Mouse (Mus musculus) heart, embryonic 10.5 days (tissue): ENCODE results near the gene Gata2. TPM values are rescaled to one million over a fixed set of nuclear protein-coding genes. Genes with fewer than 3 reads are reported as not detected.

ENCODE experiments used
- DNase-seq: peaks from one replicate; pipeline ENCODE4 v3.0.0-alpha.2; 2017; ENCODE audit warnings: low spot score
- H3K27ac ChIP-seq: fragments of 300-500 bp; sonication (generic); 2 replicates; pipeline ENCODE4 v1.5.1; 2016; ENCODE audit warnings: mild to moderate bottlenecking
- H3K27me3 ChIP-seq: fragments of 300-500 bp; sonication (generic); 2 replicates; pipeline ENCODE4 v1.6.1; 2016; ENCODE audit warnings: mild to moderate bottlenecking; ENCODE audit not compliant: poor library complexity, insufficient read depth, severe bottlenecking
- H3K36me3 ChIP-seq: fragments of 300-500 bp; sonication (generic); 2 replicates; pipeline ENCODE4 v1.6.1; 2016; ENCODE audit warnings: mild to moderate bottlenecking, moderate library complexity
- H3K4me1 ChIP-seq: fragments of 300-500 bp; sonication (generic); 2 replicates; pipeline ENCODE4 v1.6.1; 2016; ENCODE audit warnings: mild to moderate bottlenecking
- H3K4me3 ChIP-seq: fragments of 300-500 bp; sonication (generic); 2 replicates; pipeline ENCODE4 v1.5.1; 2016; ENCODE audit warnings: mild to moderate bottlenecking, moderate library complexity
- H3K9me3 ChIP-seq: fragments of 300-500 bp; sonication (generic); 2 replicates; pipeline ENCODE4 v1.6.1; 2016; ENCODE audit warnings: mild to moderate bottlenecking, moderate library complexity
- WGBS: fragments of 180-500 bp; shearing (Covaris S2); methylation state at CpG from one replicate; pipeline ENCODE4 v1.1.7; 2016; 5-methylcytosine and 5-hydroxymethylcytosine counted together
- polyA plus RNA-seq: library from polyadenylated mRNA; unstranded; fragments of >200 nt; fragmentation: Nextera tagmentation; extraction: Ambion mirVana; gene quantifications from 2 replicates; pipeline ENCODE4 v1.2.1, GENCODE M21; 2016

Gata2 gene
- polyA plus RNA-seq, 1 experiment from 2014 or later, result 24.8 TPM

DNA sequence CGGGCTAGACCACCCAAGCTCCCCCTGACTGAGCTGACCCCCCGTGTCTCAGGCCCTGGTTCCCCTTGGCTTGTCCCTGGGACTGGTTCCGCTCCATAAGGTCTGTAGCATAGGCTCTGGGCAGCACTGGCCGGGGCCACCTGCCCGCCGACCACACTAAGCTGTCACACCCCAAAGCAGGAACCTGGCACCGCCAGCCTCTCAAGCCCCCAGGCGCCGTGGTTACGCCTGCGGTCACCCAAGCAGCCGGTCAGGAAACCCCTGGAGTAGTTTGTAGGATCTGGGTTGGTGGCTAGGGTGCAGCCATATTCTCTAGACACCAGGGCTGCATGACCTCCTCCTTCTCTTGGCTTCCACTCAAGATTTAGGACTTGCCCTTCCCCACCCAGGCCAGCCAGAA, 35.5 kb downstream of the Gata2 start:
- Histone ChIP-seq H3K4me1 (peaks cover 14% of the 10 kb centered on the region), H3K4me3 (no peak overlapping the region), H3K27me3 (peaks cover 96% of the 10 kb centered on the region), H3K27ac (no peak overlapping the region), H3K36me3 (no peaks in the 10 kb centered on the region), H3K9me3 (no peaks in the 10 kb centered on the region)
- WGBS, result 79% methylated on average over 12 of the region's 12 CpGs
- no peak for DNase-seq

DNA sequence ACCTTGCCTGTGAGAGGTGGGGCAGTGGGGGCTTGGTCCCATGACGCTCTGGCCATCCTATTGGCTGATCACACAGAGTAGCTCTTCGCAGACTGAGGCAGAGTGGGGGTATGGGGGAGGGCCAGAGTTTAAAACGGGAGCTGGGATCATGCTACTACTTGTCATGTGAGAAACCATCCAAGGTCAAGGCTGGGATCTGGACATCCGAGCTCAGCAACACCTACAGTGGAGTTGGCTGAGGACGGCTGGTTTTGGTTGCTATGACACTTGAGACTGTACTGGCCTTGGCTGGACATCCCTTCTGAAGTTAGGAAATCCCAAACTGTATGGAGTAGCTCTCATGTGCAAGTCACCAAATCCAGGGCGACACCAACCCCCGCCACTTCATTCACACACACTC, 38.1 kb downstream of the Gata2 start:
- Histone ChIP-seq H3K36me3 (no peaks in the 10 kb centered on the region), H3K4me1 (peaks cover 22% of the 10 kb centered on the region), H3K27me3 (peaks cover 97% of the 10 kb centered on the region), H3K9me3 (no peaks in the 10 kb centered on the region), H3K4me3 (no peak overlapping the region), H3K27ac (no peak overlapping the region)
- no peak for DNase-seq
- WGBS, result 62% methylated on average over 7 of the region's 7 CpGs

GRCm38 (mm10) chr6:88232221-88232620, 38.5 kb downstream of the Gata2 start:
- H3K27ac ChIP-seq, result no peak overlapping the region
- H3K9me3 ChIP-seq, result no peaks in the 10 kb centered on the region
- H3K4me1 ChIP-seq, result peaks cover 25% of the 10 kb centered on the region
- 69% methylated on average over 6 of the region's 6 CpGs for WGBS
- no peaks in the 10 kb centered on the region for H3K36me3 ChIP-seq
- no peak for DNase-seq
- peaks cover 97% of the 10 kb centered on the region for H3K27me3 ChIP-seq
- no peak overlapping the region for H3K4me3 ChIP-seq

GRCm38 (mm10) chr6:88233996-88234395, 40.3 kb downstream of the Gata2 start:
- WGBS, result 69% methylated on average over 8 of the region's 8 CpGs
- no peak for DNase-seq
- Histone ChIP-seq H3K4me3 (no peak overlapping the region), H3K9me3 (no peaks in the 10 kb centered on the region), H3K4me1 (peaks cover 27% of the 10 kb centered on the region), H3K36me3 (no peaks in the 10 kb centered on the region), H3K27ac (no peak overlapping the region), H3K27me3 (peaks cover 99% of the 10 kb centered on the region)

DNA sequence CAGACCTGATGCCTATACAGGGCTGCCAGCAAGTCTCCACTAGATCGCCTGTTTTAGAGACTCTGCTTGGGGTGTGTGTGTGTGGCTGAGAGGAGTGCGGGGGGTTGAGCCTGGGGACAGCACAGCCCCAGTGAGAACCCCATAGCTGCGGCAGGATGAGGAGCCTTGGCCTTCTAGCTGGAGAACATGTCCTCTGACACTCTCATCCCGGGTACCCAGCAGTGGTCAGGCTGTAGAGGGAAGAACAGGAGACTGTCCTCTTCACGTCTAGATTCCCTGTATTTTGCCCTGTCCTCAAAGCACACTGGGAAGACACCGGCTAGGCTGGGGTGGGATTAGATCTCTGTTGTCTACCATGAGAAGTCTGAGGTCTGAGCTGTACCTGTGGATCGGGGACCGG, 41.8 kb downstream of the Gata2 start:
- 29% methylated on average over 8 of the region's 8 CpGs for WGBS
- Histone ChIP-seq H3K9me3 (no peaks in the 10 kb centered on the region), H3K4me1 (peaks cover 27% of the 10 kb centered on the region), H3K36me3 (no peaks in the 10 kb centered on the region), H3K27ac (peak overlapping the region; percentile 74; the same call in 1 of the 2 replicates), H3K27me3 (peaks cover 100% of the 10 kb centered on the region), H3K4me3 (0 out of 2 replicates have a peak overlapping the region, but pooled peaks have one; percentile 45)
- DNase-seq, result no peak

- peaks cover 27% of the 10 kb centered on the region for H3K4me1 ChIP-seq
- peaks cover 100% of the 10 kb centered on the region for H3K27me3 ChIP-seq
- WGBS, result 3% methylated on average over 17 of the region's 17 CpGs
- H3K36me3 ChIP-seq, result no peaks in the 10 kb centered on the region
- H3K4me3 ChIP-seq, result peak overlapping the region; percentile 45
- H3K27ac ChIP-seq, result peak overlapping the region; percentile 74
- H3K9me3 ChIP-seq, result no peaks in the 10 kb centered on the region
- no peak for DNase-seq
These were observed 42.3 kb downstream of the Gata2 start for GRCm38 (mm10) chr6:88235983-88236382.

DNA sequence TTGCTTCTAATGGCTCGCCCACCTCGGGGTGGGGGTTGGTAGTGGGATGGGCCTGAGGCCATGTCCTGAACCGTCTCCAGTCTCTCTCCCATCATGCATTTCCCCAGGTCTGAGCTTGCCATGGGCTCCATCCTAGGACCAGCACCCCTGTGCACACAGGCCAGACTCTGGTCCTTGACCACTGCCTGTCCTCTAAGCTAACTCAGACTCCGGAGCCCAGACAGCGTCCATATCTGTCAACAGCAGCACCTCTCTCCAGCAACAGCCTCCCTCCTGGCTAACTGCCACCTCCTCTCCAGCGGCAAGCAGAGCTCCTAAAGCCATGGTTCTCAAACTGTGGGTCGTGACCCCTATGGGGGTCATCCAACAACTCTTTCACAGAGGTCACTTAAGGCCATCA, 42.8 kb downstream of the Gata2 start:
- 12% methylated on average over 7 of the region's 7 CpGs for WGBS
- peak overlapping the region; percentile 74; the same call in 1 of the 2 replicates for H3K27ac ChIP-seq

GRCm38 (mm10) chr6:88242604-88243003, 48.9 kb downstream of the Gata2 start:
- H3K36me3 ChIP-seq, result no peaks in the 10 kb centered on the region
- 3% methylated on average over 15 of the region's 15 CpGs for WGBS
- peaks cover 89% of the 10 kb centered on the region for H3K27me3 ChIP-seq
- H3K27ac ChIP-seq, result no peak overlapping the region
- DNase-seq, result peak; percentile 87
- peaks cover 24% of the 10 kb centered on the region for H3K4me1 ChIP-seq
- no peaks in the 10 kb centered on the region for H3K9me3 ChIP-seq
- H3K4me3 ChIP-seq, result no peak overlapping the region

More for the DNA sequence above, 42.8 kb downstream of the Gata2 start:
- H3K4me3 ChIP-seq, result peak overlapping the region; percentile 45
- no peaks in the 10 kb centered on the region for H3K9me3 ChIP-seq
- H3K27me3 ChIP-seq, result peaks cover 98% of the 10 kb centered on the region
- no peaks in the 10 kb centered on the region for H3K36me3 ChIP-seq
- H3K4me1 ChIP-seq, result peaks cover 27% of the 10 kb centered on the region
- no peak for DNase-seq

DNA sequence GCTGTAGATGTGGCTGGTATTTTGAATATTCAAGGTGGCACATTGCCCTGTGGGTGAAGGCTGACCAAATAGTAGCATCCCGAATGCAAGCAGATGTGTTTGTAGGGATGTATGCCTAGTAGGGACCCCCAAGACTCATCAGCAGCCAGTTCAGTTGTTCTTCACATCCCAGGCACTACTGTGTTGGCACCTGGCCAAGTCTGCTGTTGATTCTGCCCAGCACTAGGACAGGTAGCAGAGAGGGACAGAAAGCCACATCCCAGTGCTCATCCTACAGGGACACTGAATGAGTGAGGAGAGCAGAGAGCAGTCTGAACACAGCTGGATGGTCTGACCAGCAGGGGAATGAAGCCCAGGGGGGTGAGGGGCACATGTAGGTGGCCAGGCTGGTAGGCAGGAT, 55.5 kb downstream of the Gata2 start:
- peaks cover 52% of the 10 kb centered on the region for H3K4me1 ChIP-seq
- H3K27ac ChIP-seq, result no peak overlapping the region
- no peaks in the 10 kb centered on the region for H3K9me3 ChIP-seq
- no peak overlapping the region for H3K4me3 ChIP-seq
- no peak for DNase-seq
- H3K27me3 ChIP-seq, result peaks cover 50% of the 10 kb centered on the region
- 88% methylated on average over 1 of the region's 1 CpGs for WGBS
- H3K36me3 ChIP-seq, result no peaks in the 10 kb centered on the region

GRCm38 (mm10) chr6:88251396-88251795, 57.7 kb downstream of the Gata2 start:
- WGBS, result 92% methylated on average over 1 of the region's 1 CpGs
- DNase-seq, result no peak
- no peaks in the 10 kb centered on the region for H3K9me3 ChIP-seq
- no peak overlapping the region for H3K27ac ChIP-seq
- peaks cover 37% of the 10 kb centered on the region for H3K27me3 ChIP-seq
- peaks cover 60% of the 10 kb centered on the region for H3K4me1 ChIP-seq
- H3K36me3 ChIP-seq, result 0 out of 2 replicates have a peak, but pooled peaks cover under 1% of the 10 kb centered on the region
- H3K4me3 ChIP-seq, result no peak overlapping the region

DNA sequence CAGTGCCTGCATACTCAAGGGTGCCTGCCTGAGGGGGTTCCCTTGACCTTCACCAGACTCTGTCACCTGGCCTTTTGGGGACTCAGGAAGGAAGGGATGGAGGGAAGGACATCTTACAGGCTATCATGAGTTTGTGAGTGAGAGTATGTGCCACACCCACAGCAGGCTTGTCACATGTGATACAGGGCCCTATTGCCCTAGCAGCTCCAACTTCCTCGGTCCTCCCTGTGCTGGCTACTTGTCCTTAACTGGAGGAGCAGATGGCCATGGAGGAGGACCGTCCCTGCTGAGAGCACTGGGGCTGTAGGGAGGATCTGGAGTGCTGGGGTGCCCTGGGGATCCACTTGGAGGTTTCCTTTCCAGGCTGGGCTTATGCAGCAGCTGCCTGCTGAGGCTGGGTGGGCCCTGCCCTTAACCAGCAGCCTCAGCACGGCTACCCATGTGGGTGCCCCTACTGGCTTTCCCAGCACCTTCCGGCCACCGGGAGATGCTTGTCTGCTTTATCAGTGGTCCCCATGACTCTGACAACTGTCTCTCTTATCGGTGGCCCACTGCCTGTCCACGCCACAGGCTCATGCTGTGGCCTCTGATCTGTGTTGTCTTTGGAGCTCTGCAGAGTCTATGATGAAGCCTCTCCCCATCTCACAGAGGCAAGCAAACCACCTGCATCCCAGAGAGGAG, 58.2 kb downstream of the Gata2 start:
- Histone ChIP-seq H3K4me1 (peaks cover 61% of the 10 kb centered on the region), H3K27ac (no peak overlapping the region), H3K9me3 (no peaks in the 10 kb centered on the region), H3K36me3 (peaks cover 4% of the 10 kb centered on the region), H3K27me3 (peaks cover 35% of the 10 kb centered on the region), H3K4me3 (no peak overlapping the region)
- no peak for DNase-seq
- WGBS, result 41% methylated on average over 7 of the region's 7 CpGs

DNA sequence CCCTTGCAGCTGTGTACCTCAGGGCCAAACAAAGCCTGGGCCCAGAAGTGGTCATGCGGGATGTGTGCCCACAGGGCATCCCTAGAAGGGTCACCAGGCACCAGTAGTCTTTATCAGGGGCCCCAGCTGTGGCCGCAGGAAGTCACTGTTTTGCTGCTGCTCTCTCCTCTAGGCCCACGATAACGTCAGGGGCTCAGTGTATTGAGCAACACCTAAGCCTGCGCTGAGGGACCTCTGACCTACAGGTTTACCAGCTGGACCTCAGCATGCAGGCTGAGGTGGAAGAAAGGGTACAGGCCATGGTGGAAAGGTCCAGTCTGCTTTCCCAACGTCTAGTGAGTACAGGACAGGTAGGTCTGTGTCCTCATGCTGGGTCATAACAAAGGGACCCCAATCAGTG, 60.4 kb downstream of the Gata2 start:
- DNase-seq, result no peak
- no peaks in the 10 kb centered on the region for H3K9me3 ChIP-seq
- peaks cover 53% of the 10 kb centered on the region for H3K4me1 ChIP-seq
- 47% methylated on average over 6 of the region's 6 CpGs for WGBS
- peaks cover 35% of the 10 kb centered on the region for H3K27me3 ChIP-seq
- H3K27ac ChIP-seq, result no peak overlapping the region
- H3K4me3 ChIP-seq, result no peak overlapping the region
- H3K36me3 ChIP-seq, result peaks cover 13% of the 10 kb centered on the region

GRCm38 (mm10) chr6:88255435-88255834, 61.7 kb downstream of the Gata2 start:
- Histone ChIP-seq H3K27ac (no peak overlapping the region), H3K4me3 (no peak overlapping the region), H3K27me3 (peaks cover 25% of the 10 kb centered on the region), H3K4me1 (peaks cover 52% of the 10 kb centered on the region), H3K9me3 (no peaks in the 10 kb centered on the region), H3K36me3 (peaks cover 13% of the 10 kb centered on the region)
- 17% methylated on average over 4 of the region's 4 CpGs for WGBS
- DNase-seq, result no peak
